Mouse (Mus musculus) macrophage (primary cell): ENCODE measurements around the gene Aif1. TPM values are rescaled to one million over a fixed set of nuclear protein-coding genes. Genes with fewer than 3 reads are reported as not detected.

Experiments
- polyA plus RNA-seq: library from polyadenylated mRNA; stranded (reverse); fragments of 250-400 nt; gene quantifications from 3 replicates; pipeline ENCODE4 v1.2.4, GENCODE M21; 2018; ENCODE audit warnings: inconsistent platforms

The Aif1 gene
- polyA plus RNA-seq, 1 experiment from 2014 or later = 243 TPM

Other genes starting within 250 kb of the Aif1 start
- gene Neu1, start 244.8 kb downstream of the Aif1 start, polyA plus RNA-seq = 80.3 to 98.8 TPM (median 81.2 TPM) in 3 replicates
- gene Hspa1b, start 216.8 kb downstream of the Aif1 start, polyA plus RNA-seq = 0.57 to 1.2 TPM (median 0.69 TPM) in 3 replicates
- gene Gm20481, start 206.2 kb downstream of the Aif1 start, polyA plus RNA-seq = not detected in 3 replicates
- 1.2 to 1.9 TPM (median 1.8 TPM) in 3 replicates for gene Hspa1a, start 203.9 kb downstream of the Aif1 start, polyA plus RNA-seq
- 0.47 to 1.7 TPM (median 0.96 TPM) in 3 replicates for gene Hspa1l, start 203.4 kb downstream of the Aif1 start, polyA plus RNA-seq
- 16.5 to 52.8 TPM (median 51.4 TPM) in 3 replicates for gene Lsm2, start 194.2 kb downstream of the Aif1 start, polyA plus RNA-seq
- 7.7 to 37.5 TPM (median 19.2 TPM) in 3 replicates for gene Vars, start 175.1 kb downstream of the Aif1 start, polyA plus RNA-seq
- gene Vwa7, start 159.5 kb downstream of the Aif1 start, polyA plus RNA-seq = 0.06 to 0.32 TPM (median 0.07 TPM) in 3 replicates
- not detected in 3 replicates for gene Sapcd1, start 148.1 kb downstream of the Aif1 start, polyA plus RNA-seq
- gene Msh5, start 129.3 kb downstream of the Aif1 start, polyA plus RNA-seq = 0.48 to 0.51 TPM (median 0.50 TPM) in 3 replicates
- 359 to 667 TPM (median 372 TPM) in 3 replicates for gene Clic1, start 126.1 kb downstream of the Aif1 start, polyA plus RNA-seq
- gene Ddah2, start 117.0 kb downstream of the Aif1 start, polyA plus RNA-seq = 3.3 to 9.6 TPM (median 4.8 TPM) in 3 replicates
- gene Ly6g6c, start 110.7 kb downstream of the Aif1 start, polyA plus RNA-seq = not detected in 3 replicates
- 0.17 TPM in 1 of 3 replicates, not detected in the others for gene Mpig6b, start 109.9 kb downstream of the Aif1 start, polyA plus RNA-seq
- gene Ly6g6e, start 99.2 kb downstream of the Aif1 start, polyA plus RNA-seq = not detected in 3 replicates
- gene Ly6g6d, start 98.0 kb downstream of the Aif1 start, polyA plus RNA-seq = 0.43 to 1.7 TPM (median 0.88 TPM) in 3 replicates
- gene Ly6g6f, start 90.5 kb downstream of the Aif1 start, polyA plus RNA-seq = not detected in 3 replicates
- gene Abhd16a, start 86.8 kb downstream of the Aif1 start, polyA plus RNA-seq = 33.9 to 63.2 TPM (median 53.2 TPM) in 3 replicates
- gene Ly6g5c, start 67.8 kb downstream of the Aif1 start, polyA plus RNA-seq = not detected in 3 replicates
- 0.36 to 0.46 TPM in 2 of 3 replicates, not detected in the other for gene Ly6g5b, start 60.6 kb downstream of the Aif1 start, polyA plus RNA-seq
- 11.4 to 18.0 TPM (median 13.2 TPM) in 3 replicates for gene Gpank1, start 54.6 kb downstream of the Aif1 start, polyA plus RNA-seq
- gene Csnk2b, start 54.0 kb downstream of the Aif1 start, polyA plus RNA-seq = 129 to 166 TPM (median 149 TPM) in 3 replicates
- 11.5 to 23.5 TPM (median 22.0 TPM) in 3 replicates for gene D17H6S53E, start 49.7 kb downstream of the Aif1 start, polyA plus RNA-seq
- not detected in 3 replicates for gene Apom, start 44.0 kb downstream of the Aif1 start, polyA plus RNA-seq
- 103 to 118 TPM (median 104 TPM) in 3 replicates for gene Bag6, start 40.9 kb downstream of the Aif1 start, polyA plus RNA-seq
- 91.3 to 139 TPM (median 124 TPM) in 3 replicates for gene Prrc2a, start 11.2 kb downstream of the Aif1 start, polyA plus RNA-seq
- gene Lst1, start 12.4 kb upstream of the Aif1 start, polyA plus RNA-seq = 322 to 615 TPM (median 449 TPM) in 3 replicates
- gene Ltb, start 18.4 kb upstream of the Aif1 start, polyA plus RNA-seq = 0.33 to 0.50 TPM (median 0.48 TPM) in 3 replicates
- gene Tnf, start 25.9 kb upstream of the Aif1 start, polyA plus RNA-seq = 20.0 to 57.4 TPM (median 38.0 TPM) in 3 replicates
- not detected in 3 replicates for gene Lta, start 29.3 kb upstream of the Aif1 start, polyA plus RNA-seq
- not detected in 3 replicates for gene Gm16181, start 44.8 kb upstream of the Aif1 start, polyA plus RNA-seq
- 5.0 to 12.5 TPM (median 6.9 TPM) in 3 replicates for gene Atp6v1g2, start 57.6 kb upstream of the Aif1 start, polyA plus RNA-seq
- 8.3 to 16.7 TPM (median 14.8 TPM) in 3 replicates for gene Nfkbil1, start 59.7 kb upstream of the Aif1 start, polyA plus RNA-seq
- gene Ddx39b, start 65.7 kb upstream of the Aif1 start, polyA plus RNA-seq = 113 to 158 TPM (median 122 TPM) in 3 replicates
- gene H2-D1, start 86.7 kb upstream of the Aif1 start, polyA plus RNA-seq = 2,972 to 5,352 TPM (median 3,334 TPM) in 3 replicates
- not detected in 3 replicates for gene H2-Q1, start 144.3 kb upstream of the Aif1 start, polyA plus RNA-seq
- not detected in 3 replicates for gene H2-Q2, start 166.2 kb upstream of the Aif1 start, polyA plus RNA-seq
- gene H2-Q4, start 203.5 kb upstream of the Aif1 start, polyA plus RNA-seq = 54.4 to 151 TPM (median 62.1 TPM) in 3 replicates
- gene H2-Q6, start 248.8 kb upstream of the Aif1 start, polyA plus RNA-seq = 6.1 to 11.8 TPM (median 9.4 TPM) in 3 replicates